Mouse (Mus musculus): ENCODE measurements around the gene Dnase2a.

Dnase2a gene

GRCm38 (mm10) chr8:84936962-84937546 lies 28.7 kb downstream of the Dnase2a start, which contains the start of gene Mast1:
Gene Mast1, minus strand, starts transcription at chr8:84937359.
- DNase-seq (ENCODE audit: low read depth) = no peak

- no peak for DNase-seq (ENCODE audit: low read depth)
Observed at GRCm38 (mm10) chr8:84937620-84938485, 29.5 kb downstream of the Dnase2a start.

GRCm38 (mm10) chr8:84943699-84944098 lies 35.3 kb downstream of the Dnase2a start:
- DNase-seq (ENCODE audit: low read depth) = no peak

GRCm38 (mm10) chr8:84944478-84945160 lies 36.3 kb downstream of the Dnase2a start:
- DNase-seq (ENCODE audit: low read depth) = no peak

GRCm38 (mm10) chr8:84945235-84945632 lies 36.9 kb downstream of the Dnase2a start:
- DNase-seq (ENCODE audit: low read depth) = no peak

- no peak for DNase-seq (ENCODE audit: low read depth)
Observed at GRCm38 (mm10) chr8:84945633-84946527, 37.5 kb downstream of the Dnase2a start.

GRCm38 (mm10) chr8:84946528-84947240 lies 38.3 kb downstream of the Dnase2a start, which contains the start of gene Rtbdn:
Gene Rtbdn, plus strand, starts transcription at chr8:84946991.
- DNase-seq (ENCODE audit: low read depth) = no peak

GRCm38 (mm10) chr8:84947241-84947545 lies 38.8 kb downstream of the Dnase2a start:
- DNase-seq (ENCODE audit: low read depth) = peak; percentile 73

GRCm38 (mm10) chr8:84949753-84950152 lies 41.4 kb downstream of the Dnase2a start:
- no peak for DNase-seq (ENCODE audit: low read depth)

GRCm38 (mm10) chr8:84952612-84953255 lies 44.4 kb downstream of the Dnase2a start:
- DNase-seq (ENCODE audit: low read depth) = peak; percentile 79

- peak; percentile 94 for DNase-seq (ENCODE audit: low read depth)
Observed at GRCm38 (mm10) chr8:84956768-84957167, 48.4 kb downstream of the Dnase2a start.

- peak; percentile 86 for DNase-seq (ENCODE audit: low read depth)
Observed at GRCm38 (mm10) chr8:84959811-84960210, 51.5 kb downstream of the Dnase2a start.

- DNase-seq (ENCODE audit: low read depth) = no peak
Observed at GRCm38 (mm10) chr8:84963952-84964351, 55.6 kb downstream of the Dnase2a start.

- DNase-seq (ENCODE audit: low read depth) = peak; percentile 96
Observed at GRCm38 (mm10) chr8:84965731-84966291, 57.5 kb downstream of the Dnase2a start.

GRCm38 (mm10) chr8:84966603-84967002 lies 58.2 kb downstream of the Dnase2a start:
- no peak for DNase-seq (ENCODE audit: low read depth)

GRCm38 (mm10) chr8:84967532-84968304 lies 59.4 kb downstream of the Dnase2a start:
- no peak for DNase-seq (ENCODE audit: low read depth)

- no peak for DNase-seq (ENCODE audit: low read depth)
Observed at GRCm38 (mm10) chr8:84968650-84969049, 60.3 kb downstream of the Dnase2a start.

- DNase-seq (ENCODE audit: low read depth) = peak; percentile 87
Observed at GRCm38 (mm10) chr8:84969241-84970134, 61.1 kb downstream of the Dnase2a start, which contains the start of the genes Gm49661, Prdx2 and Rnaseh2a. Gene Gm49661, minus strand, starts transcription at chr8:84969433. Gene Prdx2, plus strand, starts transcription at chr8:84969587. Gene Rnaseh2a, minus strand, starts transcription at chr8:84969767.
